Mouse (Mus musculus): ENCODE results near the gene Eipr1.

DNA sequence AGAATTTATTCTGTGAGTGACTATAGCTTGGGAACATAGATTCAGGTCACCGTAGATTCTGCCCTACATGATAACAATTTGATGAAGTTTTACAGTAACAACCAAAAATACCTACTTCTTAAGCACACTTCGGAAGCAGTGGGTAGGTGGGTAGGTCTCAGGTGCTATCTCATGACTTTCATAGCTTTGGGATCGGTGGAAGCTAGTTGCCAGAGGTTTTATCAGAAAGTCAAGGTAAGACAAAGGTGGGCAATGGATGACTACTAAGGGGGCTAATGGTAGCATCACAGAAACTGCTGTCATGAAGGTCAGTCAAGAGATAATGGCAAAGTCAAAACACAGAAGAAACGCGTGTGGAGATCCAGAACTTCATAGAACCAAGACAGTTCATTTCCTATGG lies 727 bp upstream of the Eipr1 start:
- TF ChIP-seq CTCF (IDR thresholded peaks at IDR 0.05; ENCODE audit: low read depth) (no peak), EP300 (IDR thresholded peaks at IDR 0.05; ENCODE audit: low read depth) (no peak)
